Mouse (Mus musculus): Measurements from ENCODE around the gene Hdgfl3.

Gene Hdgfl3

DNA sequence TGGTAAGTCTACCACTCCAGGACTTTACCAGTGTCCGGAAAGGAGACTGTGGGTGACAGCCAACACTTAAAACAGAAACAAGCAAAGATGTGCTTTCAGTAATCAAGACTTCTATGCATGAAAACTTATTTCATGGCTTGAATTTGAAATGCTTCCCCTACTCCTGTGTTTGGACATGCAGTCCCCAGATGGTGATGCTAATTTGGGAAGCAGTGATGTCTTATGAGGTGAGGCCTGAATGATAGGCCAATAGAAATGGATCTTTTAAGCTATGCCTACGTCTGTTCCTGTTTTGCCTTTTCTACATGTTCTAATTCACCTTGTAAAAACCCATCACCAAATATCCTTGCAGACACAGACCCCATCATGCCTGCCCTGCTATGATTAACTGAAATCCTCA is 29.3 kb downstream of the Hdgfl3 start:
- in situ Hi-C loops (cut with MboI, MseI): no loop called here

DNA sequence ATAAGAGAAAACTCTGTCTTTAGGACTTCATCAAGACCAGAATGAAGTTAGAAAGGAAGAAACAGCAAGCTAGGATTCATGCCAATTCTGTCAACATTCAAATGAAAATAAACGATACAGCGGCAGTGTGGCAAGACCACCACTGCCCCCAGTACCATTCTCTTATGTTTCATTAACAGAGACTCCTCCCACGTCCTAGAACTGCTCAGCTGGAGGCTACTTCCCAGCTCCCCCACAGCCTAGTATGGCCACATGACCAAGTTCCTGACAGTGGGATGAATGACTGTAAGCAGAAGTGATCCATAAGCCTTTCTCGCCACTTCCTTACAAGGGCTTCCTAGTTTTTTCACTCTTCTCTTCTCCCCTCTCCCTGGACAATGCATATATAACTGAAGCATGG is 30.2 kb downstream of the Hdgfl3 start:
- in situ Hi-C loops (cut with MboI, MseI): no loop called here

DNA sequence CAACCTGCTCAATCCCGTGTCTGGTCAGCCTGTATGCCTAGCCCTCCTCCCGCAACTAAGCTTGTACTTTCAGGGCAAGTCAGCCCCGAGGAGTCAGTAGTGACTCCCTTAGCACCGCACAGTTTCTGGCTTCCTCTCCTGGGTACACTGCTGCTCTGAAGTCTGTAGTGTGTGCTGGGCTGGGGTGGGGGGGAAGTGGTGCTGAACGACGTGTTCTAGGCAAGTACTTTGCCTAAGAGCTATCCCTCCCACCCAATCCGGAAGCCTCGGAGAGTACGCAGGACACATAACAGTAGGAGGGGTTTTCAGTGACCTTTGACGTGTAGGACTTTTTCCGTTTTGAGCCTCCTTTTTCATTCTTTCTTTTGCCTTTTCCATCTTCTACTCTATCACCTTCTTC is 34.9 kb downstream of the Hdgfl3 start:
- in situ Hi-C loops (cut with MboI, MseI): no loop called here

DNA sequence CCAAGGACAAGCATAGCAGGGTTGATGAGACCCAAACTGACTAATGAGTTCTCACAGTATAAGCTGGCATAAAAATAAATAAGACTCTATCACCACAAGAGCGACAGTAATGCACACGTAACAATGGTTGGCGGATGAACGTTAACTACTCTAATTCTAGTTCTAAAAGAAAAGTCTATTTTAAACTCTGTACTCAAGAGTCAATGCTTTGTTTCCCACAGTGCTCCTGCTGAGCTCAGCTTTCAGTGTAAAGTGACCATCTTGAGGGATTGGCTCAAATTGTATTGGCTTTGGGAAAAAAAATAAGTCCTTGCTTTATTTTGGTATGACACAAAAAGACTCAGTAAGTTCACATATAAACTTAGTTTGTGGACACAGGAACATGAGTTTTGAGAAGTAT is 49.1 kb downstream of the Hdgfl3 start:
- in situ Hi-C loops (cut with MboI, MseI): no loop called here

DNA sequence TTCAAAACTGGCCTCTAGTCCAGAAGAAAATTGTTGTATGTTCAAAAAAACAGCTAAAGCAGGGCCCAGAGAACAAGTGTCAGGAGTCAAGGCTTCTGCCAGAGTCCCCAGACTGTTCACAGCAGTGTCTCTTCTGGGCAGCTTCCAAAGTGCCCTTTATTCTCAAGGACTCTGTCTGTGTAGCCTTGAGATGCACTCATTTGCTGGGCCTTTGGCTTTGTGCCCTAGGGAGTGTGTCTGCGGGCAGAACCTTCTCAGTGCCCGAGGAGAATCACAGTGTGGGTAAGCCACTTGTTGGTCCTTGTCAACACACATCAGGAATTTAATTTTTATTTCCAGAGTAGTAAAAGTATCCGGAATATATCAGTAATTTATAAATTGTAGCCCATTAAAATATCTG is 52.7 kb downstream of the Hdgfl3 start:
- in situ Hi-C loops (cut with MboI, MseI): no loop called here

DNA sequence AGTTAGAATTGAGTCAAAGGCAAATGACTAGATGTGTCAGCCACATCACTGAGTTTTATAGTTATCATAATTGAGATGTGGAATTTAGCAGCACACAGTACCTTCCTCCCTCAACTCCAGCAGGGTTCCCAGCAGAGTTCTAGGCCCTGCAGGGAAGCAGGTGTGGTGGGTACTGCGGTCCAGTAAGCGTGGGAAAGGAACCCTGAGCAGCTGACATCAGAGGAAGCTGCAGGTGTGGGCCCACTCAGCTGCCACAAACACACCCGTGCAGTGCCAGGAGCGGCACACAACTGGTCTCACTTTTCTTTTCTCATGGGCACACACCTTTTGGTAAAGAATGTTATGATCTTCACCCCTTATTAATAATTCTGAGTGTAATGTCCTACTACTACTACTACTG is 53.5 kb downstream of the Hdgfl3 start:
- in situ Hi-C loops (cut with MboI, MseI): no loop called here

DNA sequence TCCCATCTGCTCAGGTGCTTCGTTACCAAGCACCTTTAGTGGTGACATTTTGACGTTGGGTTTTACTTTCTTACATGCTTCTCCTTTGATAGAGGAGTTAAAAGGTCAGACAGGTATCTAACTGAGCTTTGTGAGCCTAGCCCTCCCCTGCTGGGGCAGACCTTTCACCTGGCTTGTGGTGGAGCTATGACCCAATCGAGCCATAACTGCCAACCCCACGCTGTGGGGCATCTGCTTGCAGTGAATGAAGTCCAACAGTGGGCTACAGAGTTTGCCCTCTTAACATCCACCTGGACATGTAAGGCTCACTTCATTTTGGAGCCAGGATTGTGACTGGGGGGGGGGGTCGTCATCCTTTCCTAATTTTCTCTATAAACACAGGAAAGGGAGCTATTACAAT is 54.0 kb downstream of the Hdgfl3 start:
- in situ Hi-C loops (cut with MboI, MseI): no loop called here

DNA sequence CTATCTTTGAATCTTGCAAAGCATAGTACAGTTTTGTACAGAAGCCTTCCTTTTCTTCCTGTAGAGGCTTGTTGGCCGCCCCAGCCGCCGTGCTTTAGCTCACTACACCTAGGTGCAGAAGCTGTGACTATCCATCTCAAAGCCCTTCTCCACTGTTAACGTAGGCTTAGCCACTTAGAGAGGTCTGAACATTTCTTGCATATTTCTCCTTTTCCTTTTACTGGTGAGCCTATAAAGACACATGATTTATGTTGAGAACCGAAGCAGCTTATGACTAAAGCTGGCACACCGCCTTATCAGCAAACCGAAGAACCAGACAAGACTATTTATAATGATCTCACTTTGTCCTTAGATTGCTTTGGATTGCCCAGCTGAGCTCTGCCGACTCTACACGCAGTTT is 58.9 kb downstream of the Hdgfl3 start:
- in situ Hi-C loops (cut with MboI, MseI): no loop called here

DNA sequence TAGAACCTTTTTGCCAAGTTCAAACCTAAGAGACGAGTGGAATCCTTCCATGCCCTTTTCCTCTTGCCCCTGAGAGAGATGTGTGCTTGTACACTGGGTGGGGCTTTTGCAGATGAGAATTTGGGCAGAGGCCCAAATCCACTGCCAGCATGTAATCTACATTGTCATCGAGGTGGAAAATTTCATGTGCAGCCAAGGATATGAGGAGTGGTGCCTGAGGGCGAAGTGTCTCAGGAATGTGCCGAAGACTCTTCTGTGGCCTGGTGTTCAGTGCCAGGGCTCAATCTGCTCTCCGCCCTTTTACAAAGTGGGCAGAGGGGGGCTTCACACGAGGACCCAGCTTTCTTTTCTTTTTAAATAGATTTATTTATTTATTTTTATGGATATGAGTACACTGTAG is 59.6 kb downstream of the Hdgfl3 start:
- in situ Hi-C loops (cut with MboI, MseI): no loop called here

DNA sequence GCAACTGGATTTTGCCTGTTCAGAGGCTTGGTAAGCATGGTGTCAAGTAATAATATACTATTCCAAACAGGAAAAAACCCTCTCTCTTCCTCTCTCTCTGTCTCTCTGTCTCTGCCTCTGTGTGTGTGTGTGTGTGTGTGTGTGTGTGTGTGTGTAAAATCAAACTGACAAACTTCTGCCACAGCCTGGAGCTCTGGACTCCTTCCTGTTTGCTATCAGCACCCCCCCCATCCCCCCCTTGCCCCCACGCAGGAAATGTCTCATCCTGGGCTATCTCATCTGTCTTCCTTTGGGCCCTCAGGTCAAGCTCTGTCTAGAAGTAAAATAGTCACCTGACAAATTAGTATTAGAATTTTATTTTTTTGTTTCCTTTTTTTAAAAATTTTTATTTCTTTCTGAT is 60.5 kb downstream of the Hdgfl3 start:
- in situ Hi-C loops (cut with MboI, MseI): no loop called here

DNA sequence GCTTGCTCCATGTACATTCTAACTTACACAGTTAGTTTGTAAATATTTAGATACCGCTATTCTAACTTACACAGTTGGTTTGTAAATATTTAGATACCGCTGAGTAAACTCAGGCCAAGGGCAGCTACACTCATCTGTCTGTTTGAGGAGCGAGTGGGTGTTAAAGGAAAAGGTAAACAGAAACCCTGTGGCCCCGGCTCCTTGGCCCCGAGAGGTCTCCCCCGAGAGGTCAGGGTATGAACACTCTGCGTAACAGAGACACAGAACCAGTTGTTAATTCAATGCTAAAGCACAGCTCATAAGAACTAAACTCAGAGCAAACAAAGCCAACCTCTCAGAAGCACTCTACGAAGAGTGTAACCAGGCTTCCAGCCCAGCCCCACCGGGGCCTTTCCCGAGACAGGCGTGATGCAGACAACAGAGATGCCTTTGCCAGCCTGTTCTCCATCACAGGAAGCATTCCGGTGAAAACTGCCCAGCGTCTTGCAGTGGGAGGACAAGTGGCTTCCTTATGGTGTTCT is 61.7 kb downstream of the Hdgfl3 start:
- in situ Hi-C loops (cut with MboI, MseI): no loop called here

DNA sequence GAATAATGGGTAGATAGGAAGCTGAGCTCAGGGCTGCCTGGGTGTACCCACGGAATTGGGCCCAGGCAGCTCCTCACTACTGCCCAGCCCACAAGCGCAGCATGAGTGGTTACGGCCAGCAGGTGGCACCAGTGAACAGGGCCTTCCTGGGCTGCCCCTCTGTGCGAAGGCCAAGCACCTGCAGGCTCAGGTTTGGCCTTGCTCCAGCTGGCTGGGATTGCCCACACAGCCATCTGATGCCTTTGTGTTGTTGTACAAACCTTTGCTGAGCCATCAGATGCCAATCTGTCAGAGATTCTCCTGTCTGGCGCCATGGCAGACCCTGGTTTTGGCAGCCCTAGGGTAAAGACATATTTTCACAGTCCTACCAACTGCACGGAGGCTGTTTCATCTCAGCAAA is 66.1 kb downstream of the Hdgfl3 start:
- in situ Hi-C loops (cut with MboI, MseI): loop anchor here in 1 of 2 experiments (5.0 to 10.0 kb wide), 2 partner anchors 409 to 1757 kb away; no protein-coding TSS in a partner anchor

DNA sequence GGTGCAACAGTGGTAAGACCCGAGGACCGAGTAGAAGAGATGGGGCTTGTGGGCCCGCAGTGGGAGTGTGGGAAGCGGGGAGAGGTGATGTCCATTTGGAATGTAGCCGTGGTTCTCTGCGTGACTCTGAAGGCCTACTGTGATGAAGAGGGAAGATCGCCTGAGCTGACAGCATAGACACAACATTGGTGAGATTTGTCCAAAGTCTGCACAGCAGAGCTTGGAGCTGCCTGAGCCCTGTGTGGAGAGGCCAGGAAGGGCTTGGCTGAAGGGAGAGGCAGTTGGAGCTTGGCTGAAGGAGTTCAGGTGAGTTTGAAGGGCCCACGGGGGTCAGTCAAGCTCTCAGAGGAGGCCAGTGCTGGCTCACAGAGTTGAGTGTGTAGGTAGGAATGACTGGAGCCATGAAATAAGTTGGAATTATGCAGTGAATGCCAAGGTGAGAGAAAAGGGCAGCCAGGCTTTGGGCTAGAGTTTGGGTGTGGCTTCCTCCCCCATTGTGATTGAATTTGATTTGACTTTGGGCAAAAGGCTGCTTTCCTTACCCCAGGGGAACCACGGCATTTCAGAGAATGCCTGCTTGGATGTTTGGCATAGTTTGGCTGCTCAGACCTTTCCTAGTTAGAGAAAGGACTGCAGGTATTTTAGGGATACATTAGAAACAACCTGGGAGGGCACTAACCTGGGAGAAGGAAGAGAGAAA is 66.9 kb downstream of the Hdgfl3 start:
- in situ Hi-C loops (cut with MboI, MseI): loop anchor here in 1 of 2 experiments (5.0 to 10.0 kb wide), 2 partner anchors 410 to 1757 kb away; no protein-coding TSS in a partner anchor

DNA sequence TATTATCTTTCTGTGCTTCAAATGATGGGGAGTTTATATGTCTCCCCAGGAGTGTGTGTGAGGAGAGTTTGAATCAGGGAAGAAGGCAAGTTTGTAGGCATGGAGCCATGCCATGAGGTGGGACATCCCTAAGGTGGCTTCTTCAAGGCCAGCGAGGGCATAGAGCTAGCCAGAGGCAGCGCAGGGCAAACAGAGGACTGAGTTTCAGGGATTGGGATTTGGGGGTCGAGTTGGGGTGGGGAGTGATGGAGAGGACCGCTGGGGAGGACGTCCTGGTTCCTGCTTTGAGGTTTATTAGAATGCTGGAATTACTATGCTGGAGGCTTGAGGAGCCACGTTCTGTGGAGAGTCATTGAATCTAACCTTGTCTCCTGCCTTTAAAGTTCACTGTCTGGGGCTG is 68.3 kb downstream of the Hdgfl3 start:
- in situ Hi-C loops (cut with MboI, MseI): loop anchor here in 1 of 2 experiments (5.0 to 10.0 kb wide), 2 partner anchors 411 to 1759 kb away; no protein-coding TSS in a partner anchor

DNA sequence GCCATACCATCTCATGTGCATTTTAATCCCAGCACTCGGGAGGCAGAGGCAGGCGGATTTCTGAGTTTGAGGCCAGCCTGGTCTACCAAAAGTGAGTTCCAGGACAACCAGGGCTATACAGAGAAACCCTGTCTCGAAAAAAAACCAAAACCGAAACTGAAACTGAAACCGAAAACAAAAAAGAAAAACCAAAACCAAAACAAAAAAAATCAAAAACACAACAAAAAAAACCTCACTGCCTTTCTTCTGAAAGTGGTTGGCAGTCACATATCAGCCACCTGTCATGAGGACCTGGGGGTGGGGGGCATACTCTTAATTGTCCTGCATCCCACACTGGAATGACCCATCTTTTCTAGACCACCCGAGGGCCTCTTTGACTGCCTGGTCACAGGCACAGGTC is 69.7 kb downstream of the Hdgfl3 start:
- in situ Hi-C loops (cut with MboI, MseI): loop anchor here in 1 of 2 experiments (5.0 to 10.0 kb wide), 2 partner anchors 68 to 1760 kb away; partner anchors contain the start of gene Hdgfl3

DNA sequence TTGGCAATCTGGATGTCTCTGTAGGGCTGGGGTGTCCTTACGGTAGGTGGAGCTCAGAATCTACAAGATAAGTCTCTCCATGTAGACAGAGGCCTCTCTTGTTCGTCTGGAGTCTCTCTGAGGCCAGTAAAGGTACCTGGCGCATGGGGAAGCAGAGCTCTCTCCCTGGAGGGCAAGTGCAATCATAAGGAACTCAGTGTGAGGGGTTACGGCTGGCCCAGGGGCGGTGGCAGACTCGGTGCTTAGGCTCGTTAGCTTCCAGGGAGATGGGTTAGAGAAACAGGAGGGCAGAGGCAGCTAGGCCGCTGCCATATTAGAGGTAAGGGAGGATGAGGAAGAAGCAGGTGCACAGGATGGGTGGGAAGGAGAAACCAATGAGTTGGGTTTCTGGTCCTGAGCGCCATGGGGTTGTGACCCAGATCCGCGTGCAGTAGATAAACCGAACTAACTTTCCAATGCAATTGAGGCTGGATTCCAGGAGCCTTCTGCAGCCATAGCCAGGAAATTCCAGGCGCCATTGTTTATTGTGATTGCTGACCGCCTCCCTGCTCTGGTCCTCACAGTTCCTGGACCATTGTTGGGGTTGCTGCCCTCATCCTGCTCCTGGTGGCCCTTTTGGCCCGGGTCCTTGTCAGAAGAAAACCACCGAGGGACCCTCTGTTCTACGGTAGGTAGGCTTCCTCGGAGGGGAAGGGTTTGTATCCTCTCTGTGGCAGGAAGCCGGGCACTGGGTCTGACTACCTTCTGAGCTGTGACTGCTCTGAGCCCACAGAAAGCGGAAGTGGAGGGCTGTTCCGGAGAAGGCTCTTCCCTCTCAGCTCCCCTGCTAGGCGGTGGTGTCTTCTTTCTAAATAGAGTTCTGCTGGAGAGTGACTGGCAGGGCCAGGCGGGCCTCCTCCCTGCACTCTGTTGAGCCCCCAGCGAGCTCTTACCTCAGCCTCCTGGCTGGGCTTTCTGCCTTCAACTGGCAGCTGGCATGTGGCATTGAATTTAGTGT is 71.4 kb downstream of the Hdgfl3 start:
- in situ Hi-C loops (cut with MboI, MseI): loop anchor here in 1 of 2 experiments (5.0 to 10.0 kb wide), 2 partner anchors 69 to 1762 kb away; partner anchors contain the start of gene Hdgfl3

DNA sequence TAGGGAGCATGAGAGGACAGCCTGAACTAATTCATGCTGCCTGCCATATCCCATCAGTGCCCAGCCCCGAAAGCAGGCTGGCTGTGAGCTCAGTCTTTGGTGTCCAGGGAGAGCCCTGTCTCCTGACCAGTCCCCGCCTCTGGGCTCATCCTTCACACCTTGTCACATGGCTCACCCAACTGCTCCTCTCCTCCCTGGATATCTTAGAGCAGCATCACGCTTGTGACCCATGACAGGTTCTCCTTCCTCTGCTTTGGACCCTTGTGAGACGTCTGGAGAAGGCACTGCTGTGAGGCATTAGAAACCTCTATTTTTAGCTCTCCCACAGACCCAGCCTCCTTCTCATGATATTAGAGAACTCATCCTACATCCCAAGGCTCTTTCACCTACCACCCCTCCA is 72.4 kb downstream of the Hdgfl3 start:
- in situ Hi-C loops (cut with MboI, MseI): loop anchor here in 1 of 2 experiments (5.0 to 10.0 kb wide), 2 partner anchors 70 to 1763 kb away; partner anchors contain the start of gene Hdgfl3

DNA sequence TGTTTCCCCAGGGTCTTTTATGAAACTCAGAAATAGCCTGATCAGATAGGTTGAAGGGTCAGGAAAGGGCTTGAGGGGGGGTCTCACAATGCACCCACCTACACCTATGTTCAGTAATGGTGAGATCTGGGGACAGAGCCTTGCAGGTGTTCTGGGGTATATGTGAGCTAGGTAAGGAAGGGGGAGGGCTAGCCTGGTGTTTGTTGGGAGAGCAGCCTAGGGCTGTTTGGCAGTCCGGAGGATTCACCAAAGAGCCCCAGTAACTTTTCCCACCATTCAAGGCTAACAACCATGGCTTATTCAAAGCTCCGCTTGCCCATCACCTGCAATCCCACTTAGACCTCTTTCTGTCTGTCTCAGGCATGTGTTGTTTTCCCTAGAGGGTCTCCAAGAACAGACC is 72.8 kb downstream of the Hdgfl3 start:
- in situ Hi-C loops (cut with MboI, MseI): loop anchor here in 1 of 2 experiments (5.0 to 10.0 kb wide), 2 partner anchors 71 to 1763 kb away; partner anchors contain the start of gene Hdgfl3

DNA sequence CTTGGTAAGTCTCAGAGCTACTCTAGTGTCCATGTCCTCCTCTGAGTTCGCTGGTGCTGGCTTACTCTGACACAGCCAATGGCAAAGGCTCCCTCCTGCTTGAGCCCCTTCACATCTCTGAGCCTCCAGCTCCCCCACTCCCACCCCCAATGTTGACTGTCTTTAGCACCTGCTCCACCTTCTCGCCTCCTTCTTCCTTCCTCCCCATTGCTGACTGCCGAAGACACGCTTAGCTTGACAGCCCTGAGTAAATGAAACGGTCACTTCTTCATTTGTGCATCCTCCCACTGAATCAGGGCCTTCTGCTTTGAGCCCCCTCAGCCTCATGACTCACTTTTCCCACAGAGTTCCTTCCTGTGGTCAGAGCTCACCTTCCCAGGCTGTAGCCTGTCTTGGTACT is 73.3 kb downstream of the Hdgfl3 start:
- in situ Hi-C loops (cut with MboI, MseI): loop anchor here in 1 of 2 experiments (5.0 to 10.0 kb wide), 2 partner anchors 71 to 1764 kb away; partner anchors contain the start of gene Hdgfl3

DNA sequence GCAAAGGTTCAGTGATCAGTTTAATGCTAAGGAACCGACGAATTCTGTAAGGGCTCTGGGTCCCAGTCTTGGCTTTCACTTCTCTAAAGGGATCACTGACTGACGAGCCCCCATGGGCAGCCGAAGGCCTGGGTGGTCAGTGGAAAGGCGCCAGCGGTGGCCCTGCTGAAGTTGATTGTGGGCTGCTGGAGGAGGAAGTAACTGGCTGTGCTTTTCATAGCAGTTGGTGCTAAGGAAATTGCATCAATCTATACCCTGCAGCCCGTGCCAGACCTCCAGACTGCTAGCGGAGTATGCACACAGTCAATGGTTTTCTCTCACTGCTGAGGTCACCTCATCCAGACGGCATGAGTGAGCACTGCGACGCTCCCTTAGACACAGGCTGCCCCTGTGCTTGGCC is 74.2 kb downstream of the Hdgfl3 start:
- in situ Hi-C loops (cut with MboI, MseI): loop anchor here in 1 of 2 experiments (5.0 to 10.0 kb wide), 2 partner anchors 72 to 1765 kb away; partner anchors contain the start of gene Hdgfl3

DNA sequence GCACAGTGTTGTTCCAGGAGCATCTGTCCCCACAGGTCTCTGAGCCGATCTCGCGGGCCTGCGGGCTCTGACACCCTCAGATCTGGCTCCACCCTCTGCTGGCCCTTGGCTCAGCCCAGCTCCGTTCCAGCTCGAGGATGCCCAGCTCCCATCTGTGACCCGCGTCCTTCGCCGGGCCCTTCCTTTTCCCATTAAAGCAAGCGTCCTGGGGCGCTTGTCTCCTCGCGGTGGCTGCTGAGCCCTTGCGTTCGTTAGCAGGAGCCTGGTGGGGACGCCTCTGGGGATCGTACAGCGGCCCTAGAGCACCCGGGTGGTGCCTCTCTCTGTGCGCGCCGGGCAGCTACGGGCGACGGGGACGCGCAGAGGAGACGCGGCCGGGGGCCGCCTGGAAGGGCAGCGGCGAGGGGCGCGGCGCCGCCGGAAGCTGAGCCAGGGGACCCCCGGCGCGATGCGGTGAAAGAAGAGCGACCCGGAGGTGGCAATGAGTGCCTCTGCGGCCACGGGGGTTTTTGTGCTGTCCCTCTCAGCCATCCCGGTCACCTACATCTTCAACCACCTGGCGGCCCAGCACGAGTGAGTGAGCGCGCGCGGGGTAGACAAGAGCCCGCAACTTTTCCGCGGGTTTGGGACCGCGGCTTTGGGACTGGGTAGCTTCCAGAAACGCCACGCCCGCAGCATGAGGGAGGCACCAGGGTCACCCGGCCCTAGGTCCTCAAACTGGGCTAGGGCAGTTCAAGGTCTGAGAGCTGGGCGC is 75.1 kb downstream of the Hdgfl3 start, which contains the start of gene Tm6sf1:
TSS of gene Tm6sf1 (plus strand) at position 34 of the 754 bp plus-strand sequence.
- in situ Hi-C loops (cut with MboI, MseI): no loop called here

All from T-helper 17 cell (primary cell).